Mouse (Mus musculus) liver (tissue): ENCODE results near the gene Chsy1.

Experiments
- DNase-seq: peaks from one replicate; pipeline ENCODE4 v3.0.0-alpha.2; 2020; ENCODE audit warnings: mixed read lengths

The Chsy1 gene

GRCm38 (mm10) chr7:66109855-66110635 is 730 bp downstream of the Chsy1 start:
- DNase-seq: peak; percentile 71

GRCm38 (mm10) chr7:66110636-66111112 is 1.4 kb downstream of the Chsy1 start:
- peak; percentile 46 for DNase-seq

GRCm38 (mm10) chr7:66111211-66111610 is 1.9 kb downstream of the Chsy1 start:
- DNase-seq: no peak

- DNase-seq: peak; percentile 70
Observed at GRCm38 (mm10) chr7:66113561-66113960, 4.2 kb downstream of the Chsy1 start.

GRCm38 (mm10) chr7:66115821-66116343 is 6.6 kb downstream of the Chsy1 start:
- no peak for DNase-seq

- no peak for DNase-seq
Observed at GRCm38 (mm10) chr7:66116906-66117482, 7.7 kb downstream of the Chsy1 start.

- no peak for DNase-seq
Observed at GRCm38 (mm10) chr7:66118046-66118445, 8.7 kb downstream of the Chsy1 start.

- DNase-seq: no peak
Observed at GRCm38 (mm10) chr7:66118796-66119195, 9.5 kb downstream of the Chsy1 start.

GRCm38 (mm10) chr7:66120139-66120538 is 10.8 kb downstream of the Chsy1 start:
- DNase-seq: no peak

- DNase-seq: no peak
Observed at GRCm38 (mm10) chr7:66120702-66121396, 11.5 kb downstream of the Chsy1 start.

GRCm38 (mm10) chr7:66124551-66124968 is 15.2 kb downstream of the Chsy1 start:
- DNase-seq: no peak

- no peak for DNase-seq
Observed at GRCm38 (mm10) chr7:66125368-66125767, 16.1 kb downstream of the Chsy1 start.

GRCm38 (mm10) chr7:66127951-66128645 is 18.8 kb downstream of the Chsy1 start:
- no peak for DNase-seq

GRCm38 (mm10) chr7:66128857-66129256 is 19.5 kb downstream of the Chsy1 start:
- no peak for DNase-seq

GRCm38 (mm10) chr7:66130296-66130695 is 21.0 kb downstream of the Chsy1 start:
- no peak for DNase-seq

GRCm38 (mm10) chr7:66131776-66132421 is 22.6 kb downstream of the Chsy1 start:
- DNase-seq: no peak

GRCm38 (mm10) chr7:66134154-66134553 is 24.8 kb downstream of the Chsy1 start:
- DNase-seq: no peak

GRCm38 (mm10) chr7:66135644-66136043 is 26.3 kb downstream of the Chsy1 start:
- DNase-seq: no peak

- DNase-seq: no peak
Observed at GRCm38 (mm10) chr7:66136187-66136586, 26.9 kb downstream of the Chsy1 start.

GRCm38 (mm10) chr7:66137309-66137708 is 28.0 kb downstream of the Chsy1 start:
- DNase-seq: no peak

- DNase-seq: no peak
Observed at GRCm38 (mm10) chr7:66138301-66138700, 29.0 kb downstream of the Chsy1 start.

GRCm38 (mm10) chr7:66138878-66139277 is 29.6 kb downstream of the Chsy1 start:
- DNase-seq: no peak
